Mouse (Mus musculus) kidney, embryonic 14.5 days (tissue): Measurements from ENCODE around the gene Gna15. TPM values are rescaled to one million over a fixed set of nuclear protein-coding genes. Genes with fewer than 3 reads are reported as not detected.

Source experiments
- ATAC-seq: fragments of 200-750 bp; cut with Nextera tagmentation; 2 replicates; pipeline ENCODE4 v1.8.0; 2017; ENCODE audit warnings: moderate number of reproducible peaks, mild to moderate bottlenecking, moderate TSS enrichment, moderate library complexity; ENCODE audit not compliant: low FRiP score, low TSS enrichment
- H3K27ac ChIP-seq: fragments of 300-500 bp; sonication (generic); 2 replicates; pipeline ENCODE4 v1.5.1; 2014; ENCODE audit warnings: low read depth, mild to moderate bottlenecking, low read length, moderate library complexity, mixed read lengths
- H3K27me3 ChIP-seq: fragments of 300-500 bp; sonication (generic); 2 replicates; pipeline ENCODE4 v1.6.1; 2014; ENCODE audit warnings: mild to moderate bottlenecking, low read length; ENCODE audit not compliant: control insufficient read depth, insufficient read depth
- H3K36me3 ChIP-seq: fragments of 300-500 bp; sonication (generic); 2 replicates; pipeline ENCODE4 v1.6.1; 2014; ENCODE audit warnings: low read length, mixed read lengths; ENCODE audit not compliant: control insufficient read depth, insufficient read depth
- H3K4me1 ChIP-seq: fragments of 300-500 bp; sonication (generic); 2 replicates; pipeline ENCODE4 v1.6.1; 2014; ENCODE audit warnings: low read length, mixed read lengths; ENCODE audit not compliant: control insufficient read depth, insufficient read depth
- H3K4me2 ChIP-seq: fragments of 300-500 bp; sonication (generic); replicated peaks from 2 replicates; pipeline ENCODE4 v1.6.1; 2014; ENCODE audit warnings: low read depth, mild to moderate bottlenecking, low read length
- H3K4me3 ChIP-seq: fragments of 300-500 bp; sonication (generic); 2 replicates; pipeline ENCODE4 v1.5.1; 2014; ENCODE audit warnings: mild to moderate bottlenecking, low read length
- H3K9ac ChIP-seq: fragments of 300-500 bp; sonication (generic); 2 replicates; pipeline ENCODE4 v1.6.1; 2014; ENCODE audit warnings: low read depth, mild to moderate bottlenecking, low read length, moderate library complexity
- H3K9me3 ChIP-seq: fragments of 300-500 bp; sonication (generic); 2 replicates; pipeline ENCODE4 v1.6.1; 2016; ENCODE audit warnings: low read length; ENCODE audit not compliant: control insufficient read depth
- WGBS: fragments of 180-500 bp; shearing (Covaris S2); extraction: QIAGEN DNeasy Blood & Tissue Kit; methylation state at CpG from one replicate; pipeline ENCODE4 v1.1.7; 2014; 5-methylcytosine and 5-hydroxymethylcytosine counted together
- polyA plus RNA-seq: library from polyadenylated mRNA; unstranded; fragments of >200 nt; fragmentation: Nextera tagmentation; extraction: Ambion mirVana; gene quantifications from 2 replicates; pipeline ENCODE4 v1.2.1, GENCODE M21; 2014

Gene Gna15
- polyA plus RNA-seq, 1 experiment from 2014 or later: 0.60 TPM

GRCm38 (mm10) chr10:81559627-81560539, 35.9 kb upstream of the Gna15 start:
- no peaks in the 10 kb centered on the region for H3K9me3 ChIP-seq
- H3K9ac ChIP-seq: peak overlapping the region; percentile 98
- H3K4me3 ChIP-seq: peak overlapping the region; percentile 96
- H3K27me3 ChIP-seq: no peaks in the 10 kb centered on the region
- peaks cover 23% of the 10 kb centered on the region for H3K36me3 ChIP-seq
- peak; percentile 17 for ATAC-seq
- H3K4me2 ChIP-seq: peak overlapping the region; percentile 98
- H3K27ac ChIP-seq: peak overlapping the region; percentile 95
- H3K4me1 ChIP-seq: peaks cover 31% of the 10 kb centered on the region
- 1% methylated on average over 34 of the region's 36 CpGs for WGBS

GRCm38 (mm10) chr10:81559163-81559626, 35.2 kb upstream of the Gna15 start, which contains the start of gene Aes:
Gene Aes (plus strand): TSS chr10:81559488.
- Histone ChIP-seq H3K4me2 (peak within 1 kb of the TSS; percentile 98), H3K4me1 (peaks cover 24% of the 10 kb centered on the region), H3K27me3 (no peaks in the 10 kb centered on the region), H3K4me3 (peak within 1 kb of the TSS; percentile 96), H3K27ac (peak within 1 kb of the TSS; percentile 95), H3K9ac (peak within 1 kb of the TSS; percentile 98), H3K36me3 (peaks cover 16% of the 10 kb centered on the region; the same call in 1 of the 2 replicates), H3K9me3 (no peaks in the 10 kb centered on the region)
- 2% methylated on average over 22 of the region's 53 CpGs for WGBS
- ATAC-seq: peak; percentile 47

DNA sequence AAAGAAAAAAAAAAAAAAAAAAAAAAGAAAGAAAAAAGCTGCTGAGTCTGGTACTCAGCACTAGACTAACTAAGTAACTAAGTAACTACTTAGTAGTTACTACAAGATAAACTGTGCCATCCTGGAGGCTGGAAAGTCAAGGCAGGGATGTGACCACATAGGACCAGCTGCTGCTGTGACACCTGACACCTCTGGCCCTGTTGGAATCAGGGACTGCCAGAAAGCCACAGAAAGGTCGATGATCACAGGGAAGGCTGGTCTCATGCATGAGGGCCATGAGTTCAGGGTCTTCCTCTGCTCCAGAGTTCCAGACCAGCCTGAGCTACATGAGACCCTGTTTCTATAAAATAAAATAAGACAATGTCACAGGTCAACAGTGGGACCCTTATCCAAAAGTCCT, 33.5 kb upstream of the Gna15 start:
- Histone ChIP-seq H3K9ac (no peak overlapping the region), H3K9me3 (no peaks in the 10 kb centered on the region), H3K4me1 (peaks cover 11% of the 10 kb centered on the region), H3K4me3 (no peak overlapping the region), H3K4me2 (no peak overlapping the region), H3K27me3 (no peaks in the 10 kb centered on the region), H3K27ac (no peak overlapping the region), H3K36me3 (peaks cover 6% of the 10 kb centered on the region; the same call in 1 of the 2 replicates)
- 14% methylated on average over 1 of the region's 1 CpGs for WGBS
- no peak for ATAC-seq

GRCm38 (mm10) chr10:81556282-81556681, 32.3 kb upstream of the Gna15 start:
- no peak overlapping the region for H3K4me2 ChIP-seq

DNA sequence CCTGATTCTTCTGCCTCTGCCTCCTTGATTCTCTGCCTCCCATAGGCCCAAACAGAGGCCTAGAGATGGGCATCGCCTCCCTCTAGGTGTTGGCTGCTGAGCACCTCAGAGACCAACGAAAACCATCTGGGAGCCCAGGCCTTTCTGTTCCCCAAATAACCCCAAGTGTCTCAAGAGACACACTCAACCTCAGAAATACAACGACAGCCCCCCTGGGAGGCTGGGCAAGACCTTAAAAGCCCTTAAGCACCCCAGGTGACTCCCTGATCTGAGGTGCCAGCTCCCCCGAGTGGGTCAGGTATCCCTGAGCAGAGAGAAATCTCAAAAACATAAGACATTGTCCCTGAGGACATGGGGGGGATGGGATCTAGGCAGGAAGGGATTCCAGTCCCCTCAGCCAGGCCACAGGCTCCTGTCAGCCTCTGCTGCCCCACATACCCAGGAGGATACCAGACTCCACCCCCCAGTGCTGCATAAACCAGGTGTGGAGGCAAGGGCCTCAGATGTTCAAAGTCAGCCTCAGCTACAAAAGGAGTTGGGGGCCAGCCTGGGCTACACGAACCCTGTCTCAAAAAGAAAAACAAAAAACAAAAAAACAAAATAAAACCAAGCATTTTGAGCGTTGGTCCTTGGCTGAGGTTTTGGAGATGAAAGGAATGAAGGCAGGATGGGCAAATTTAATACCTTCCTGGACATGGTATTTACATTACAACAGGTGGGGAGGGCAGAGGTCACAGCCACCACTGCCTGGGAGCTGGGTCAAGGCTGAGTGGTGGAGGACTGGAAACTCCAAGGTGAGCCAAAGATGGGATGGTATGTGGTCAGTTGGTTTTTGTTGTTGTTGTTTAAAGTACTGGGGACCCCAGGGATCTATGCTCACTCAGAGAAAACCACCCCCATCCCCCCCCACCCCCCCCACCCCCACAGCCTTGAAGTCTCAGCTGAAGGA, 30.1 kb upstream of the Gna15 start:
- no peak overlapping the region for H3K27ac ChIP-seq
- H3K4me3 ChIP-seq: no peak overlapping the region
- no peak overlapping the region for H3K9ac ChIP-seq
- H3K4me2 ChIP-seq: no peak overlapping the region
- WGBS: 77% methylated on average over 6 of the region's 6 CpGs
- no peaks in the 10 kb centered on the region for H3K27me3 ChIP-seq
- no peaks in the 10 kb centered on the region for H3K9me3 ChIP-seq
- no peaks in the 10 kb centered on the region for H3K36me3 ChIP-seq
- no peaks in the 10 kb centered on the region for H3K4me1 ChIP-seq
- no peak for ATAC-seq

More at GRCm38 (mm10) chr10:81556282-81556681, 32.3 kb upstream of the Gna15 start:
- H3K9me3 ChIP-seq: no peaks in the 10 kb centered on the region
- H3K27ac ChIP-seq: no peak overlapping the region
- no peak overlapping the region for H3K4me3 ChIP-seq
- H3K4me1 ChIP-seq: peaks cover 7% of the 10 kb centered on the region
- no peak for ATAC-seq
- H3K27me3 ChIP-seq: no peaks in the 10 kb centered on the region
- 73% methylated on average over 3 of the region's 3 CpGs for WGBS
- no peaks in the 10 kb centered on the region for H3K36me3 ChIP-seq
- no peak overlapping the region for H3K9ac ChIP-seq

DNA sequence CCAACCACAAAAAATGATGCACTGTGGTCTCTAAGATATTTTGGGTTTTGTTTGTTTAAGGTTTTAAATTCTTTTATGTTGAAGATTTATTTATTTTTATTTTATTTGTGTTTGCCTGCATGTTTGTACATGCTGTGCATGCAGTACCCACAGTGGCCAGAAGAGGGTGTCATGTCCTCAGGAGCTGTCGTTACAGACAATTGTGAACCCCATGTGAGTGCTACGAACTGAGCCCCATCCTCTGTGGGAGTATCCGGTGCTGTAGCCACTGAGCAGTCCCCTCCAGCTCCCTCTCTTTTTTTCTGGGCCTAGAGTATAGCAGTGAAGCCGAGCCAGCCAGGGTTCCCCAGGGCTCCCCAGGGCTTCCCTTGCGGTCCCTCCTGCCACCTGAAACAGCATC, 29.2 kb upstream of the Gna15 start:
- no peaks in the 10 kb centered on the region for H3K9me3 ChIP-seq
- H3K4me1 ChIP-seq: no peaks in the 10 kb centered on the region
- no peaks in the 10 kb centered on the region for H3K36me3 ChIP-seq
- 89% methylated on average over 5 of the region's 5 CpGs for WGBS
- H3K27ac ChIP-seq: no peak overlapping the region
- no peak overlapping the region for H3K9ac ChIP-seq
- H3K4me2 ChIP-seq: no peak overlapping the region
- no peaks in the 10 kb centered on the region for H3K27me3 ChIP-seq
- H3K4me3 ChIP-seq: no peak overlapping the region
- no peak for ATAC-seq

GRCm38 (mm10) chr10:81551597-81552102, 27.6 kb upstream of the Gna15 start:
- WGBS: 7% methylated on average over 12 of the region's 12 CpGs
- Histone ChIP-seq H3K9ac (no peak overlapping the region), H3K4me1 (no peaks in the 10 kb centered on the region), H3K36me3 (no peaks in the 10 kb centered on the region), H3K9me3 (no peaks in the 10 kb centered on the region), H3K4me2 (no peak overlapping the region), H3K27me3 (no peaks in the 10 kb centered on the region), H3K27ac (no peak overlapping the region), H3K4me3 (no peak overlapping the region)
- peak; percentile 90 for ATAC-seq

DNA sequence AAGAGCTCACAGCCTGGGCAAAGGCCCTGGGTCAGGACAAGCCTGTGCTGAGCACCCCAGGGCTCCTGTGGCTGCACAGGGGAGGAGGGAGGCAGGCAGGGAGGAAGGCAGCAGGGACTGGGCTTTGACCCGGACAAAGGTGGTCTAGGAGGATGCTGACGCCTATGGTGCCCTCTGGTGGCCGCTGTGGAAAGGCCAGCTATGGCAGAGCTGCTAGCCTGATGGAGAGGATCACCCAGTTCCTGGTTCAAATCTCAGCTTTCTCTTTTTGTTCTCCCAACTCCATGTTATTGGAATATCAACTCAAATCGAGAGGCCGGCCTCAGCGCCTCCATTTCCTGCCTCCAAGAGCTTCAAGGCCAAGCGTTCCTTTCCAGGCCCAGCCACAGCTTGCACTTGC, 26.2 kb upstream of the Gna15 start:
- H3K27ac ChIP-seq: no peak overlapping the region
- no peaks in the 10 kb centered on the region for H3K9me3 ChIP-seq
- 13% methylated on average over 7 of the region's 7 CpGs for whole genome bisulfite sequencing
- no peaks in the 10 kb centered on the region for H3K36me3 ChIP-seq
- H3K4me3 ChIP-seq: no peak overlapping the region
- H3K9ac ChIP-seq: no peak overlapping the region
- H3K4me1 ChIP-seq: peaks cover 3% of the 10 kb centered on the region; the same call in 1 of the 2 replicates
- no peak for ATAC-seq
- no peaks in the 10 kb centered on the region for H3K27me3 ChIP-seq
- H3K4me2 ChIP-seq: no peak overlapping the region
